8 mouse cellular contexts compared by ENCODE assay signal in the genomic region with DNA sequence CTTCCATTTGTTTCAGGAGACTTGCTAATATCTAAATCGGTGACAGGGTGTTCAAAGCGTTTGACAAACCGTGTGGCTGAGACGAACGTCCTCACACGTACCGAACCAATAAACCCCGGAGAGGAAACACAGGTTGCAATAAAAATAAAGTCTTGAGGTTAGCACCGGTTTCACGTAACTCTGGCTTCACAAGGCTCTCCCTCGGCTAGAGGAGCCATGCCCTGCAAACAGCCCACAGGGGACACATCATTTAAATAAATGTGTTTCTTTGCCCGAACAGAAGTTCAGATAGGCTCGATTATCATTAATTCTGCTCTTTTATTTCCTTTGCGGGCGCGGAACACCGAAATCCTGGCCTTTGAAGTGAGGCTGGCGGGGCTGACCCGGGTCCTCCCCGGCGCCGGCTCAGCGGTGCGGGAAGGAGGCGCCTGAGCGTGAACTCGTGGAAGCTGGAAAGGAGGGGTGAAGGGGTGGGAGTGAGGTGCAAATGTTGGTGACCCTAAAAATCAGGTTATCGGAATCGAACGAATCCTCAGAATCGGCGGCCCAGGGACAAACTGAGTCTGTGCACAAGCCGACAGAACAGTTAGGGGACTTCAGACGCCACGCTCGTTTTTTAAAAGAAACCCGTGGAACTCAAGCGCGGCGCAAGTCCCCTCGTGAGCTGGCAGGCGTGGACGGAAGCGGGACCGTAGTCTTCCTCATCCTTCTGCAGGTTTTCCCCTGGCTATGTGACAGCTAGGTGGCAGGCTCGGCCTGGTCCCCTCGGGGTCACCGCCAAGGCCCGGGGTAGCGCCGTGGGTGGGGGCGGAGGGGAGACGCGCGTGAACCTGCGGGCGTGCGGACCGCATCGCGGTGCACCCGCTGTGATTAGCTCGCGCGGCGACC. TPM values are rescaled to one million over a fixed set of nuclear protein-coding genes. Genes with fewer than 3 reads are reported as not detected.
DNase-seq lines count a peak whose midpoint lies in the region; ATAC-seq and TF ChIP-seq lines count a peak whose summit lies in the region.

No protein-coding gene starts in this region.

- no peaks in the 10 kb centered on the region for H3K36me3 ChIP-seq in forebrain, embryonic 16.5 days (ENCODE audit: control insufficient read depth, insufficient read depth)
- no peaks in the 10 kb centered on the region for H3K36me3 ChIP-seq in liver, embryonic 16.5 days (ENCODE audit: control insufficient read depth, insufficient read depth)
- no peaks in the 10 kb centered on the region for H3K36me3 ChIP-seq in small intestine, adult 2 months (ENCODE audit: control insufficient read depth, insufficient read depth, low read length)

- H3K9ac ChIP-seq in forebrain, embryonic 16.5 days (replicated peaks; ENCODE audit: low read depth, low read length), result peak overlapping the region; percentile 54; the same call in 1 of the 2 replicates
- H3K9ac ChIP-seq in liver, embryonic 16.5 days (ENCODE audit: low read depth, low read length), result no peak overlapping the region

- H3K9me3 ChIP-seq in forebrain, embryonic 16.5 days (ENCODE audit: control insufficient read depth, low read length), result no peaks in the 10 kb centered on the region
- H3K9me3 ChIP-seq in liver, embryonic 16.5 days (replicated peaks; ENCODE audit: control insufficient read depth, low read length), result no peaks in the 10 kb centered on the region

- peak overlapping the region; percentile 89 for H3K4me2 ChIP-seq in forebrain, embryonic 16.5 days (ENCODE audit: low read length)
- H3K4me2 ChIP-seq in liver, embryonic 16.5 days (ENCODE audit: low read depth, low read length), result peak overlapping the region; percentile 58

- no peak for TF ChIP-seq CTCF in small intestine, adult 2 months (IDR thresholded peaks at IDR 0.05; ENCODE audit: extremely low read depth, insufficient read length, insufficient replicate concordance, low read depth, low read length)

- peak; percentile 16 for DNase-seq in ovary, postnatal 10 days (ENCODE audit: low spot score)
- DNase-seq in ovary, postnatal 14 days (ENCODE audit: low spot score), result no peak
- DNase-seq in cerebellum, postnatal 25 days, result peak; percentile 32 to 62
- no peak for DNase-seq in frontal cortex, postnatal 25 days (ENCODE audit: low spot score in 2 of 2)

- H3K27ac ChIP-seq in forebrain, embryonic 16.5 days (ENCODE audit: low read length), result no peak overlapping the region
- H3K27ac ChIP-seq in liver, embryonic 16.5 days (ENCODE audit: low read length), result no peak overlapping the region
- H3K27ac ChIP-seq in small intestine, adult 2 months (ENCODE audit: insufficient read depth, low read depth, low read length), result no peak overlapping the region

- WGBS in forebrain, embryonic 16.5 days, result under 1% methylated on average over 66 of the region's 66 CpGs
- 2% methylated on average over 66 of the region's 66 CpGs for WGBS in liver, embryonic 16.5 days (ENCODE audit: insufficient replicate concordance)
- 2% methylated on average over 66 of the region's 66 CpGs for WGBS in small intestine, adult 2 months

- TF ChIP-seq POLR2A in small intestine, adult 2 months (IDR thresholded peaks at IDR 0.05; ENCODE audit: low read depth, low read length), result no peak

- H3K4me1 ChIP-seq in forebrain, embryonic 16.5 days (replicated peaks; ENCODE audit: control insufficient read depth, insufficient read depth, low read length), result peaks cover 19% of the 10 kb centered on the region
- H3K4me1 ChIP-seq in liver, embryonic 16.5 days (ENCODE audit: control insufficient read depth, low read depth, low read length), result peaks cover 5% of the 10 kb centered on the region
- H3K4me1 ChIP-seq in small intestine, adult 2 months (ENCODE audit: control insufficient read depth, insufficient read depth, insufficient read length, low read length), result peaks cover 11% of the 10 kb centered on the region

- peak overlapping the region; percentile 48 for H3K4me3 ChIP-seq in forebrain, embryonic 16.5 days (replicated peaks; ENCODE audit: low read length)
- H3K4me3 ChIP-seq in liver, embryonic 16.5 days (ENCODE audit: low read depth, low read length), result peak overlapping the region; percentile 47
- peak overlapping the region; percentile 57 for H3K4me3 ChIP-seq in small intestine, adult 2 months (ENCODE audit: low read depth, low read length)

- H3K27me3 ChIP-seq in forebrain, embryonic 16.5 days (replicated peaks; ENCODE audit: control insufficient read depth, insufficient read depth, low read length), result peaks cover 37% of the 10 kb centered on the region
- peaks cover 67% of the 10 kb centered on the region for H3K27me3 ChIP-seq in liver, embryonic 16.5 days (ENCODE audit: control insufficient read depth, insufficient read depth, low read depth, low read length)
- H3K27me3 ChIP-seq in small intestine, adult 2 months (ENCODE audit: control insufficient read depth, insufficient read depth, low read length), result peaks cover 33% of the 10 kb centered on the region

- peak; percentile 4; the same call in 1 of the 2 replicates for ATAC-seq in forebrain, embryonic 16.5 days
- ATAC-seq in inflammation-experienced regulatory T-cells, adult 6 months, result peak; percentile 25
- ATAC-seq in liver, embryonic 16.5 days (ENCODE audit: low read depth), result no peak

RNA-seq across cellular contexts. Expression of a gene that starts 0.5 kb away (rescaled TPM):
- polyA plus RNA-seq in forebrain, embryonic 16.5 days (2015; fragmentation: Nextera tagmentation; extraction: Ambion mirVana), result 1.1 and 2.8 TPM in 2 replicates
- polyA plus RNA-seq in inflammation-experienced regulatory T-cells, adult 6 months (2017; shearing (Covaris generic)), result under 1 TPM in 2 of 3 experiments, not detected in 1; 0.34 to 0.59 TPM
- 0.43 and 0.47 TPM in 2 replicates for polyA plus RNA-seq in liver, embryonic 16.5 days (2015; fragmentation: Nextera tagmentation; extraction: Ambion mirVana)
- polyA plus RNA-seq in small intestine, adult 2 months (2012; rRNA removed), result 1.4 and 1.8 TPM in 2 replicates

Comparison
In these comparisons a context has a peak if more than half of its experiments do, and no peak if none do; other contexts are left out.
1. DNase-seq: peak in ovary, postnatal 10 days (single experiment) and cerebellum, postnatal 25 days (2 of 2); none in ovary, postnatal 14 days (single experiment) and frontal cortex, postnatal 25 days (0 of 2).
2. Peak in every context shown above with its lines, with median percentiles within 50 percentile points of each other: H3K4me3 ChIP-seq.